Mouse (Mus musculus) liver, postnatal 0 days (tissue): ENCODE measurements around the gene Rab12. TPM values are rescaled to one million over a fixed set of nuclear protein-coding genes. Genes with fewer than 3 reads are reported as not detected.

Source experiments
- ATAC-seq: fragments of 200-750 bp; cut with Nextera tagmentation; 2 replicates; pipeline ENCODE4 v1.8.0; 2017; ENCODE audit warnings: mild to moderate bottlenecking, moderate library complexity
- DNase-seq: peaks from one replicate; pipeline ENCODE4 v3.0.0-alpha.2; 2016
- H3K27ac ChIP-seq: fragments of 300-500 bp; sonication (generic); 2 replicates; pipeline ENCODE4 v1.5.1; 2014; ENCODE audit warnings: antibody characterized with exemption, moderate library complexity, mild to moderate bottlenecking, low read depth
- H3K27me3 ChIP-seq: fragments of 300-500 bp; sonication (generic); 2 replicates; pipeline ENCODE4 v1.6.1; 2014; ENCODE audit warnings: low read length, control low read depth, mixed read lengths; ENCODE audit not compliant: insufficient read depth
- H3K36me3 ChIP-seq: fragments of 300-500 bp; sonication (generic); replicated peaks from 2 replicates; pipeline ENCODE4 v1.6.1; 2014; ENCODE audit warnings: mild to moderate bottlenecking, control low read depth, low read length, moderate library complexity, mixed read lengths; ENCODE audit not compliant: insufficient read depth
- H3K4me1 ChIP-seq: fragments of 300-500 bp; sonication (generic); 2 replicates; pipeline ENCODE4 v1.6.1; 2014; ENCODE audit warnings: antibody characterized with exemption, mild to moderate bottlenecking, control low read depth; ENCODE audit not compliant: insufficient read depth
- H3K4me2 ChIP-seq: fragments of 300-500 bp; sonication (generic); 2 replicates; pipeline ENCODE4 v1.6.1; 2014; ENCODE audit warnings: low read depth, mild to moderate bottlenecking, low read length, moderate library complexity, mixed read lengths
- H3K4me3 ChIP-seq: fragments of 300-500 bp; sonication (generic); 2 replicates; pipeline ENCODE4 v1.5.1; 2014; ENCODE audit warnings: low read depth, low read length
- H3K9ac ChIP-seq: fragments of 300-500 bp; sonication (generic); replicated peaks from 2 replicates; pipeline ENCODE4 v1.6.1; 2014; ENCODE audit warnings: mild to moderate bottlenecking, moderate library complexity
- H3K9me3 ChIP-seq: fragments of 300-500 bp; sonication (generic); 2 replicates; pipeline ENCODE4 v1.6.1; 2016; ENCODE audit warnings: mild to moderate bottlenecking, control low read depth, low read length, mixed read lengths
- CTCF ChIP-seq: sonication (generic); IDR thresholded peaks from 2 replicates; pipeline ENCODE4 v1.5.1; 2016; ENCODE audit warnings: antibody characterized with exemption, low read depth
- EP300 ChIP-seq: IDR thresholded peaks from 2 replicates; pipeline ENCODE4 v1.6.1; 2016; ENCODE audit warnings: antibody characterized with exemption, low read depth, mild to moderate bottlenecking
- WGBS: fragments of 180-500 bp; shearing (Covaris S2); extraction: QIAGEN DNeasy Blood & Tissue Kit; methylation state at CpG from one replicate; pipeline ENCODE4 v1.1.7; 2014; ENCODE audit not compliant: insufficient replicate concordance; 5-methylcytosine and 5-hydroxymethylcytosine counted together
- polyA plus RNA-seq: library from polyadenylated mRNA; unstranded; fragments of >200 nt; fragmentation: Nextera tagmentation; extraction: Ambion mirVana; gene quantifications from 2 replicates; pipeline ENCODE4 v1.2.1, GENCODE M21; 2015

Gene Rab12
- polyA plus RNA-seq, 1 experiment from 2014 or later, result 8.2 TPM

GRCm38 (mm10) chr17:66504248-66504647 lies 15.3 kb downstream of the Rab12 start:
- Histone ChIP-seq H3K4me2 (no peak overlapping the region), H3K36me3 (peaks cover 24% of the 10 kb centered on the region), H3K9ac (no peak overlapping the region), H3K27ac (no peak overlapping the region), H3K4me3 (no peak overlapping the region), H3K9me3 (no peaks in the 10 kb centered on the region), H3K4me1 (no peaks in the 10 kb centered on the region), H3K27me3 (no peaks in the 10 kb centered on the region)
- WGBS, result 81% methylated on average over 2 of the region's 2 CpGs
- ATAC-seq (no peak), DNase-seq (no peak)
- TF ChIP-seq EP300 (no peak), CTCF (no peak)

- TF ChIP-seq CTCF (no peak), EP300 (no peak)
These were observed 16.1 kb downstream of the Rab12 start for GRCm38 (mm10) chr17:66503466-66503865.

GRCm38 (mm10) chr17:66502865-66503264 lies 16.7 kb downstream of the Rab12 start:
- H3K4me3 ChIP-seq, result no peak overlapping the region
- WGBS, result 77% methylated on average over 6 of the region's 6 CpGs
- H3K27me3 ChIP-seq, result no peaks in the 10 kb centered on the region
- H3K4me2 ChIP-seq, result no peak overlapping the region
- H3K4me1 ChIP-seq, result no peaks in the 10 kb centered on the region
- no peak overlapping the region for H3K27ac ChIP-seq
- DNase-seq (no peak), ATAC-seq (no peak)
- H3K36me3 ChIP-seq, result peaks cover 29% of the 10 kb centered on the region
- no peaks in the 10 kb centered on the region for H3K9me3 ChIP-seq
- TF ChIP-seq CTCF (no peak), EP300 (no peak)
- no peak overlapping the region for H3K9ac ChIP-seq

More at GRCm38 (mm10) chr17:66503466-66503865, 16.1 kb downstream of the Rab12 start:
- Histone ChIP-seq H3K27ac (no peak overlapping the region), H3K9me3 (no peaks in the 10 kb centered on the region), H3K4me3 (no peak overlapping the region), H3K4me2 (no peak overlapping the region), H3K36me3 (peaks cover 28% of the 10 kb centered on the region), H3K9ac (no peak overlapping the region), H3K27me3 (no peaks in the 10 kb centered on the region), H3K4me1 (no peaks in the 10 kb centered on the region)
- DNase-seq (no peak), ATAC-seq (no peak)
- 88% methylated on average over 9 of the region's 9 CpGs for WGBS

GRCm38 (mm10) chr17:66498598-66498997 lies 20.9 kb downstream of the Rab12 start:
- H3K4me3 ChIP-seq, result no peak overlapping the region
- ATAC-seq (no peak), DNase-seq (no peak)
- 74% methylated on average over 14 of the region's 14 CpGs for WGBS
- no peak overlapping the region for H3K27ac ChIP-seq
- peaks cover 48% of the 10 kb centered on the region for H3K36me3 ChIP-seq
- no peaks in the 10 kb centered on the region for H3K4me1 ChIP-seq
- H3K9me3 ChIP-seq, result no peaks in the 10 kb centered on the region
- no peak overlapping the region for H3K9ac ChIP-seq
- H3K4me2 ChIP-seq, result no peak overlapping the region
- no peaks in the 10 kb centered on the region for H3K27me3 ChIP-seq
- no peak for TF ChIP-seq EP300
- TF ChIP-seq CTCF, result no peak

- Histone ChIP-seq H3K4me1 (no peaks in the 10 kb centered on the region), H3K4me3 (no peak overlapping the region), H3K4me2 (no peak overlapping the region), H3K27ac (no peak overlapping the region), H3K9ac (no peak overlapping the region), H3K9me3 (no peaks in the 10 kb centered on the region), H3K36me3 (peaks cover 48% of the 10 kb centered on the region), H3K27me3 (no peaks in the 10 kb centered on the region)
- no peak for TF ChIP-seq EP300
- no peak for TF ChIP-seq CTCF
- WGBS, result 74% methylated on average over 9 of the region's 9 CpGs
- DNase-seq (no peak), ATAC-seq (no peak)
These were observed 22.9 kb downstream of the Rab12 start for GRCm38 (mm10) chr17:66496589-66496988.

- ATAC-seq (no peak), DNase-seq (peak; percentile 39)
- H3K36me3 ChIP-seq, result peaks cover 10% of the 10 kb centered on the region
These were observed 29.4 kb downstream of the Rab12 start for GRCm38 (mm10) chr17:66490022-66490601.

More at GRCm38 (mm10) chr17:66490022-66490601, 29.4 kb downstream of the Rab12 start:
- Histone ChIP-seq H3K4me3 (no peak overlapping the region), H3K4me1 (no peaks in the 10 kb centered on the region), H3K9ac (no peak overlapping the region), H3K9me3 (no peaks in the 10 kb centered on the region), H3K4me2 (no peak overlapping the region), H3K27ac (no peak overlapping the region), H3K27me3 (0 out of 2 replicates have a peak, but pooled peaks cover 4% of the 10 kb centered on the region)
- 41% methylated on average over 10 of the region's 10 CpGs for WGBS
- TF ChIP-seq EP300 (no peak), CTCF (peak; percentile 97)
